Mouse (Mus musculus) 416B (cell line): ENCODE data around the gene Trpc4ap.
"Not testable (repeated sequence)": the region's sequence is repeated elsewhere in the genome, so short reads cannot be mapped to it uniquely, and the experiment has no call there.

Experiments used
- DNase-seq: peaks from one replicate; pipeline ENCODE4 v3.0.0; 2011; ENCODE audit warnings: low read depth

Trpc4ap gene

GRCm38 (mm10) chr2:155691723-155692493 is at the start of gene Trpc4ap:
Gene Trpc4ap, minus strand, starts transcription at chr2:155692384.
- peak; percentile 91 for DNase-seq

GRCm38 (mm10) chr2:155737803-155738202 is 45.6 kb upstream of the Trpc4ap start:
- DNase-seq: no peak

GRCm38 (mm10) chr2:155736936-155737335 is 44.8 kb upstream of the Trpc4ap start:
- DNase-seq: peak; percentile 81

GRCm38 (mm10) chr2:155735766-155736165 is 43.6 kb upstream of the Trpc4ap start, which contains the start of gene Gm17581:
Gene Gm17581, minus strand, starts transcription at chr2:155735866.
- DNase-seq: not testable (repeated sequence)

DNA sequence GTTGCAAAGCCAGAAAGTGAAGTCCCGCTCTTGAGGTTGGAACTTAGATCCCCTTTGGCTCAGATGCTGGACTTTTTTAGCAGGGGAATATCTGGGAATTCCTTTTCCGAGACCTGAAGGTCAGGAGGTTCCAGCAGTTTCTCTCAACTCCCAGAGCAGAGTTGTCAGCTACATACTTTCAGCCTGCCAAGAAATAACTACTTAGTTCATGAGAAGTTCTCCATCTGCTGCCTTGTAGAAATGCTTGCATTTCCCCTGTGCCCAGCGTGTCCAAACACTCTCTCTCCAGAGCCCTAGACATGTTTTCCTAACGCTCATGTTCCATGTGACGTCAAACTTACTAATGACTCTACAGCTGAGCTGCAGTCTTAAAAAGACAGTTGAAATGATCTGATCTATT is 42.9 kb upstream of the Trpc4ap start:
- DNase-seq: no peak

DNA sequence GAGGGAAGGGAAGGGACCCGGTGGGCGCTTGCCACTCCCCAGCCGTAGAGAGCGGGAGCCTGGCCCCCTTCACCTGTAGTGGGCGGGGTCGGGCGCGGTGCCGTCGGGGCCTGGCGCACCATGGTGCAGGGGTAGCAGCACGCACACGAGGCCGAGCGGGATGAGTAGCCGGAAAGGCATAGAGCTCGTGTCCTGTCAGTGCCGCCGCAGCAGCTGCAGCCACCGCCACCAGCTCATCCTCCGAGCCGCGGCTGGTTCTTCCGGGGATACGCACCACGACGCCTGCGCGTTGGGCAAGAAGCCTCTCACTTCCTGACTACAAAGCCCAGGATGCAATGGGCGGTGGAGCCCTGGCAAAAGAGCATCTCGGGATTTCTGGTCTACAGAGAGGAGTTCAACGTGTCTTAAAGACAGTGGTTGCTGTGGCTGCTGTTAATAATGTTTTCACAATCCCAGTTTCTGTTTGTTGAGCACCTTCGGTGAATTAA is 37.0 kb upstream of the Trpc4ap start, which contains the start of gene Edem2:
Gene Edem2 (minus strand): TSS at position 318 of the 488 bp plus-strand sequence.
- peak; percentile 94 for DNase-seq

GRCm38 (mm10) chr2:155728742-155729141 is 36.6 kb upstream of the Trpc4ap start:
- no peak for DNase-seq

GRCm38 (mm10) chr2:155727764-155728395 is 35.7 kb upstream of the Trpc4ap start:
- no peak for DNase-seq

DNA sequence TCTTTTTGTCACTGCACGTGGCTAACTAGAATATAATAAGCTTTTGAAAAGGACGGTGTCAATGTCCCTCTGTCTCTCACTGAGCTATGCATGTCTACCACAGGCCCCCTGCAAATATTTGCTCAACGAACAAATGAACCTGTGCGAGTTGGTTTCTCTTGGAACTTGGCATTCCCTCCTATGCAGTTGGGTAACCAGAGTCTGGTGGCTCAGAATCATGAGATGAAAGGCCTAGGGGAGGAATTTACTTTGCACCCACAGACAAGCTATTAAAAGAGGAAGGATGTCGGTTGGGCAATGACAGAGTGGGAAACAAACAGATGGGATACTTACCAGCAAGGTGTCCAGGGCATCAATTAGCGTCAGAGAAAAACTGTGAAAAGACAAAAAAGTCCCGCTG is 34.1 kb upstream of the Trpc4ap start:
- DNase-seq: peak; percentile 44

DNA sequence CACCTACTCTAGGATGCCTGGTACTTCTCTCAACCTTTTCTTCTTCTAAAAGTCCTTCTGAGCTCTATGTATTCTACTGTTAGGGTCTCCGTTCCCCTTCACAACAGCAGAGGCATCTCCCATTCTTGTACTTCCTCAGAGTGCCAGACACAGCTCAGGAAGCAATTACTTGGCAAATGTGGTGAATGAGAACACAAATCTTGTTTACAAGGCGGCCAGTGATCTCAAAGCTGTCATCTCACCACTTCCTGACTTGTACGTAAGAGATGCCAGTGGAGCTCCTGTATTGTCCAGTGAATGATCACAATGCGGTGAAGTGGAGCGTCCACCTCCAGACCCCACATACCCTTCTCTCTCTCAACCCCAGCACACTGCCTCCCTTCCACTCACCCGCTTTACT is 32.3 kb upstream of the Trpc4ap start:
- DNase-seq: peak; percentile 77

GRCm38 (mm10) chr2:155724036-155724435 is 31.9 kb upstream of the Trpc4ap start:
- no peak for DNase-seq

DNA sequence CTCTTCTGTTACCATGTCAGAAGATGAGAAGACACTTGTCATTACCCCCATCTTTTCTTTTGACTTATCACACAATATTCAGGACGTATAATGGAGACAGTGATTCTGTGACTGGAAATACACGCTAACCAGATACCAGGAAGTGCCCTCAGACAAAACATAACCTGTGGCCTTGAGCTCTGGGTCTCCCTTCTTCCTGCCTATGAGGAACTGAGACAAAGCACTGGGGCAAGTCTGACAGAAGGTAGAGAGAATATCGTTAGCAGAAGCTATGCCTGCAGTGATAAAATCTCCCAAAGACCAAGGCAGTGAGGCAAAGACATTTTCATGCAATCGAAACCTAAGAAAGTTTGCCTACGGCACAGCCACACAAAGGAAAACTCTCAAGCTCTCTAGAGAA is 28.4 kb upstream of the Trpc4ap start:
- peak; percentile 26 for DNase-seq

GRCm38 (mm10) chr2:155717082-155717990 is 25.2 kb upstream of the Trpc4ap start:
- no peak for DNase-seq

DNA sequence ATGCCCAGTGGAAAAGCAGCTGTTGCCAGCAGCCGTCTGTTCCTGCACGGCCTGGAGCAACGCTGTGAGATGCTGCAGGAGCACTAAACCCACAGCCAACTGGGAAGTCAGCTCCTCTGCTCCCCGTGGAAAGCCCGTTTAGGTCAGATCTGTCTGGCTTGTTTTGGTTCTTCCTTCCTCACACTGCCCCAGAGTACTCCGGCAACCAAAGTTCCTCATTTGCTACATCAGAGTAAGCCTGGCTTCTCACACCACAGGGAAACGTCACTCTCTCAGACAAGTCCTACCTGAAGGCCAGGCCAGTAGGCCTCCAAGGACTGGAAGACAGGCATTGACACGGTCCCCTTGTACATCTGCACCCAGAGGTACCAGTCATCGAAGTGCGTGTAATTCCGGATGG is 18.4 kb upstream of the Trpc4ap start:
- DNase-seq: no peak

- no peak for DNase-seq
These were observed 15.1 kb upstream of the Trpc4ap start for GRCm38 (mm10) chr2:155707251-155707650.

DNA sequence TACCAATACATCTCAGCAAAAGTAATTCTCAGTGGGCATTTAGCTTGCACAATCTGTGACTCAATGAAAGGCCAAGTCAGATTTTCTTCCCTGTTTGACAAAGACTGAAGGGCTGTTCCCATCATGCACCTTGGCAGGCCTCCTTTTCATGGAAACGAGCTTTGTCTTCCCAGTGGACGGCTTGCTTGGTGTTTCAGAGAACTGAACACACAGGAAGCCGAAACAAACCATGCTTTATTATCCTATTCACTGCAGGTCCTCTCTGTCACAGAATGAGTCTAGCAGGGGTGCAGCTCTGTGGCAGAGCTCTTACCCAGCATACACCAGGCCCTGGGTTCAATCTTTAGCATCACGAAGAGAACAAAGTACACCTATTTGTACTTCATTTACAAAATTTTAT is 11.4 kb upstream of the Trpc4ap start:
- DNase-seq: no peak

GRCm38 (mm10) chr2:155701399-155701919 is 9.3 kb upstream of the Trpc4ap start:
- no peak for DNase-seq

DNA sequence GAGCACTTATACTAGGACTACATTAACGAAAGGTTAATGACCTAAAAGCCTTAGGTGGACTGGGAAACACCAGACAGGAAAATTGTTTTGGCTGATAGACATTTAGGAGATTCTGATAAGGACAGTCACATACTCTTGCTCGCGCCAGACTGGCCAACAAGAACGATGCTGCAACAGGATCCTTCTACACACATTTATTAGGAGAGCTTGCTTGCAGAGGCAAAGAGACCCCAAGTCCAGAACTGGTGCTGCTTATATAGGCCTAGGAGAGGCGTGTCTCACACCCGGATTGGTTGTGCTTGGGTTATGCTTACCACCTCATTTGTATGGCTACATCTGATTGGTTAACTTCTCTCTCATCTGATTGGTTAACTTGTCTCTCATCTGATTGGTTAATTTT is 6.3 kb upstream of the Trpc4ap start:
- DNase-seq: not testable (repeated sequence)

GRCm38 (mm10) chr2:155696851-155697250 is 4.7 kb upstream of the Trpc4ap start:
- peak; percentile 79 for DNase-seq

DNA sequence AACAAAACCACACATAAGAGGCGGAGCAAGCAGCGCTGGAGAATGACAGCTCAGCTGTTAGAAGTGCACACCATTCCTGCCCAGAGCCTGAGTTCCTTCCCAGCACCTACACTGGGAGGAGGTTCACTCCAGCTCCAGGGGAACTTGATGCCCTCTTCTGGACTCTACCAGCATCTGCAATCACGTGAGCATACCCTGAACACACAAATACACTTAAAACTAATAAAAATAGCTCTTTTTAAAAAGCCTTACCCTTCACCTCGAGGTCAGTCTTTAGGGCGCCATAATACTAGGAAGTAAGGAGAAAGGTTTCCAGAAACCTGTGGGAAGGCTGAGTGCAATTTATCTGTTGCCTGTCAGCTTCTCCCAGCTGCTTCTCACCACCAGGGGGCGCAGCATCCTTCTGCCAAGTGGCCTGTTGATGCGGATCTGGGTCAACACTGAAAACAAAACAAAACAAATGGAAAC is 3.9 kb upstream of the Trpc4ap start:
- peak; percentile 91 for DNase-seq

DNA sequence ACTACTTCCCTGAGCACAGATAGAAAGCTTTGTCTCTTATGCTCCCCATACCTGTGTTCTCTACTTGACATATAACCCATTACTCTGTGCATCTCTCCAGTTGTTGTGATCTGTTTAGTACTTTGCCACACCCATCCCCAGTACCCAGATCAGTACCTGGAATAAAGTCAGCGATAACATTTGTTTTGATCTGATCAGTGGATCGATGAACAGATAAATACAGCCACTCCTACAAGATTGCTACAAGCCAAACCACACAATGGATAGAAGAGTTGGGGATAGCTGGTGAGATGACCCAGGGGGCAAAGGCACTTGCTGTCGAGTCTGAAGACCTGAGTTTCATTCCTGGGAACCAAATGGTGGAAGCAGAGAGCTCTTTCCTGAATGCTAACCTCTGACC is 3.1 kb upstream of the Trpc4ap start:
- no peak for DNase-seq

- no peak for DNase-seq
These were observed 2.4 kb upstream of the Trpc4ap start for GRCm38 (mm10) chr2:155694564-155694963.
